Mouse (Mus musculus): ENCODE results near the gene Il20rb.

Gene Il20rb

DNA sequence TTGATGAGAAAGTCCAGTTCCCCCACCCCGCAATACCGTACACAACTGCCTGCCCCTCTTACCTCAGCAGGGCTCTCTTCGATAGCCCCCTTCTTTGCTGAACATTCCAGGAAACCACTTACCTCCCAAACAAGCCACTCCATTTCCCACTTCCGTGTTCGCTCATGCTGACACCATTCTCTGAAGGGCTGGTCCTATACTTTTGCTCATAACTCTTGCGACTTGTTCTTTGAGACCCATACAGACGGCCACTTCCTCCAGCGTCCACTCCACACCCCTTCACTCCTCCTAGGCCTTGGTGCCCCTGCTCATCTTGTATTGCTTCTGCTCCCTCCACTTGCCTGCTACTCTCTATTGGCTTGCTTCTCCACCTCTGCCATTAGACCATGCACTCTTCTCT lies 67.5 kb downstream of the Il20rb start:
- no peak for DNase-seq

DNA sequence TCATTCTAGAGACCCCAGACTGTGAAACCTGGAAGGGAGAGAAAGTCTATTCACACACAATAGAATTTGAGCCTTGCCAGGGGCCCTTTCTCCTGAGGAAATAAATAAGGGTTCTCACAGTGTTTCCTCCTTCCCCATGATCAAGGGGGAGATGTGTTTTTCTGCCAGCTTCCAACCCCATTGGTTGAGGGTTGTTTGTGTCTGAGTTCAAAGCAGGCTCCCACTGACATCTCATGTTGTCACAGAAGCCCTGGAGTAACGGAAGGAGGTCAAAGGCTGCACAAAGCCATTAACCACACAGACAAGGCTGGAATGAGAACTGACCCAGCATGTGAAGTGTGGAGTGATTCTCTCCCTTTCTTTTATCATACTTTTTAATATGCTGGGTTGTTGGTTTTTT lies 69.8 kb downstream of the Il20rb start:
- peak; percentile 16 for DNase-seq

DNA sequence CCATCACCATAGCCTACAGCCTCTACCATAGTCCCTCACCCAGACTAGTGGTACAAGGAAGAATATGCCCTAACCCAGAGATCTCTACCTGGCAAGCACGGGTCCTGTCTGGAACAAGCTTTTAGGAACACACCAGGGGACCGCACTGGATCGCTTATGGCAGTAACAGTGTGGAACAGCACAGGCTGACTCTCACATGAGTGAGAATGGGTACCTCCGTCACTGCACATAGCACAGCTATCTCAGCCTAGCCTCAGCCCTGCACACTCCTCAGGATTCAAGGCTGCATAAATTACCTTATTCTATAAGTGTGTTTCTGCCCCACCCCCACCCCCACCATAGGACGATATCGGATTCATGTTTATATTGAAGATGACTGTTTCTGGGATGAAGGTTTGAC lies 70.3 kb downstream of the Il20rb start:
- DNase-seq, result no peak

DNA sequence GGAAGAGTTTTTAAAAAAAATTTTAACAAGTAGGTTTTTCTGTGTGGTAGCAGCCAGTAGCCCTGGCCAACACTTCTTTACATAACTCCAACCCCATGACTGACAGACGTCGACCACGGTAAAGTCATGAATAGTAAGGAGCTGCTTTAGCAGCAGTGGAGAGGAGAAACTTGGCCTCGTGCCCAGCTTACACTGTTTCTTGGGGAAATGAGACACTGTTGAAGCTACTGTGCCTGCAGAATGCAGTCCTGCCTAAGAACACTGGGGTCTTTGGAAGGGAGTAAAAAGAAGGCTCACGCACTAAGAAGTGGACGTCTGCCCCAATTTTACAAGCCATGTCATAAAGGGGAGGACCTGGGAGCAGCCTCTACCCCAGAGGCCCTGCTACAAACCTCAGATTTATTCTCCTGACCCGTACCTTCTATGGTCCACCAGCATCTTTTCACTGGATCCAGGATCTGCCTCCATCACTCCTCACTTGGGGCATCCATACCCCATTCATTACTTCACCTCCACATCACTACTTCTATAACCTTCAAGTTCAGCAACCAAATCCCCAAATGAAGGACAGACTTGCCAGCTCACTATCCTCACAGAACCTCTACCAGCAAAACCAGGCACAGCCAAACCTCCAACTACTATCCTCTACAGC lies 71.1 kb downstream of the Il20rb start:
- DNase-seq, result peak; percentile 58
